Mouse (Mus musculus): Measurements from ENCODE around the gene Col6a6. TPM values are rescaled to one million over a fixed set of nuclear protein-coding genes. Genes with fewer than 3 reads are reported as not detected.
"Not testable (repeated sequence)": the region's sequence is repeated elsewhere in the genome, so short reads cannot be mapped to it uniquely, and the experiment has no call there.

Col6a6 gene
- polyA plus RNA-seq, 1 experiment from 2014 or later, result 0.14 TPM

DNA sequence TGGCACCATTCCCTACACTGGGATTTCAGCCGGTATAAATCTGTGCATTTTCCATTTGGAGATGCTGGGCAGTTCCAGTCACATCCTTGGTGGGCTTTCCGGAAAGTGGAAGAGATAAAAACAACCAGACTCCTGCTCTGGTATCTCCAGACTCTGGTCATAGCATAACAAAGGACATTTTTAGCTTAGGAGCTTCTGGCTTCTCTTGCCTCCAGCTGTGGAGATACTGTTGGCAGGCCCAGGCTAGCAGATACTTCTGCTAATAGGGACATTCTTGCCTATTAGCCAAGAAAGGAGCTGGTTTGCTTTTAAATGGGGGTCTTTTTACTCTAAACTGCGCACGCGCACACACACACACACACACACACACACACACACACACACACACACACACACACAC is 19.3 kb upstream of the Col6a6 start:
- Histone ChIP-seq H3K4me2 (ENCODE audit: low read depth, low read length) (no peak overlapping the region), H3K36me3 (replicated peaks; ENCODE audit: control insufficient read depth, insufficient read depth, low read depth, low read length) (no peaks in the 10 kb centered on the region), H3K9me3 (replicated peaks; ENCODE audit: control insufficient read depth, low read length) (no peaks in the 10 kb centered on the region), H3K9ac (replicated peaks; ENCODE audit: low read length) (no peak overlapping the region), H3K4me1 (ENCODE audit: control insufficient read depth, insufficient read depth, low read length) (no peaks in the 10 kb centered on the region), H3K27ac (replicated peaks; ENCODE audit: low read depth, low read length) (no peak overlapping the region), H3K4me3 (ENCODE audit: low read depth, low read length) (no peak overlapping the region), H3K27me3 (ENCODE audit: control insufficient read depth, insufficient read depth, low read length) (no peaks in the 10 kb centered on the region)
- ATAC-seq (replicated peaks; ENCODE audit: insufficient number of reproducible peaks, low FRiP score, low TSS enrichment, low read depth) (no peak), DNase-seq (ENCODE audit: low spot score) (no peak)
- WGBS, result 91% methylated on average over 5 of the region's 5 CpGs

DNA sequence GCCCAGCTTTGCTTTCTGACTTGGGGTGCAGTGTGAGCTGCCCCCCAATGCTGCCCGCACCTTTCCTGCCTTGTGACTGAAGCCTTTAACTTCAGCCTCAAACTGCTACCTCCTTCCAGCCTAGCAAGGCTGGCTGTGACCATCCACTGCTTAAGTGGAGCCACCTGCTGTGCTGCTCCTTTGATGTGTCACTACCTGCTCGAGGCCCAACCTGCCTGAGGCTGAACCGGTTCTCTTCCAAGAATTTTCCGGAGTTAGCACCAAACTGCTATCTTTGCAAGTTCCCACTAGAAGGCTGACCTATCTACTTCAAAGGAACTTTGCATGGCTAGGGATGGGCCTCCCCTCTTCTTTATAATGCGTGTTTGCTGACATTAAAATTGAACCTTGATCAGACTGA is 13.4 kb upstream of the Col6a6 start:
- not testable (repeated sequence) for H3K9ac ChIP-seq (replicated peaks; ENCODE audit: low read length); H3K9me3 ChIP-seq (replicated peaks; ENCODE audit: control insufficient read depth, low read length); H3K27ac ChIP-seq (replicated peaks; ENCODE audit: low read depth, low read length); H3K4me2 ChIP-seq (ENCODE audit: low read depth, low read length); ATAC-seq (replicated peaks; ENCODE audit: insufficient number of reproducible peaks, low FRiP score, low TSS enrichment, low read depth); DNase-seq (ENCODE audit: low spot score); H3K36me3 ChIP-seq (replicated peaks; ENCODE audit: control insufficient read depth, insufficient read depth, low read depth, low read length); H3K27me3 ChIP-seq (ENCODE audit: control insufficient read depth, insufficient read depth, low read length); H3K4me1 ChIP-seq (ENCODE audit: control insufficient read depth, insufficient read depth, low read length); H3K4me3 ChIP-seq (ENCODE audit: low read depth, low read length)
- WGBS, result 57% methylated on average over 5 of the region's 5 CpGs

DNA sequence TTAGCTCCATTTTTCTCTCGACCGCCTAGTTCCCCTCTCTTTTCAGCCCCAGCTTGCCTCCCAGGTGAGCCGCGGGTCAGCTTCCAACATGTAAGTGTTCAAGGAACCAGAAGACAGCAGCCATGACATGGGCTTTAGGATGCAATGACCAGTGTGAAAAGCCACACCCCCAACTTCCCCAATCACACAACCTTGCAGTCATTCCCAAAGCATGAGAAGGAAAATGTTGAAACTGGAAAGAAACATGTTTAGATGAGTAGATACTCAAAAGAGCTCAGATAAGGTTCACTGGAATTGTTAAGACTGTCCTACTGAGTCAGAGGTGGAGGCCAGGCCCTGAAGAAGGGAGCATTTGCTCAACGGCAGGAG is 11.2 kb upstream of the Col6a6 start:
- ATAC-seq (replicated peaks; ENCODE audit: insufficient number of reproducible peaks, low FRiP score, low TSS enrichment, low read depth), result no peak
- DNase-seq (ENCODE audit: low spot score), result no peak
- H3K4me1 ChIP-seq (ENCODE audit: control insufficient read depth, insufficient read depth, low read length), result no peaks in the 10 kb centered on the region
- H3K27me3 ChIP-seq (ENCODE audit: control insufficient read depth, insufficient read depth, low read length), result no peaks in the 10 kb centered on the region
- no peaks in the 10 kb centered on the region for H3K9me3 ChIP-seq (replicated peaks; ENCODE audit: control insufficient read depth, low read length)
- H3K27ac ChIP-seq (replicated peaks; ENCODE audit: low read depth, low read length), result no peak overlapping the region
- H3K4me2 ChIP-seq (ENCODE audit: low read depth, low read length), result no peak overlapping the region
- WGBS, result 92% methylated on average over 5 of the region's 5 CpGs
- H3K36me3 ChIP-seq (replicated peaks; ENCODE audit: control insufficient read depth, insufficient read depth, low read depth, low read length), result no peaks in the 10 kb centered on the region
- no peak overlapping the region for H3K4me3 ChIP-seq (ENCODE audit: low read depth, low read length)
- H3K9ac ChIP-seq (replicated peaks; ENCODE audit: low read length), result no peak overlapping the region

DNA sequence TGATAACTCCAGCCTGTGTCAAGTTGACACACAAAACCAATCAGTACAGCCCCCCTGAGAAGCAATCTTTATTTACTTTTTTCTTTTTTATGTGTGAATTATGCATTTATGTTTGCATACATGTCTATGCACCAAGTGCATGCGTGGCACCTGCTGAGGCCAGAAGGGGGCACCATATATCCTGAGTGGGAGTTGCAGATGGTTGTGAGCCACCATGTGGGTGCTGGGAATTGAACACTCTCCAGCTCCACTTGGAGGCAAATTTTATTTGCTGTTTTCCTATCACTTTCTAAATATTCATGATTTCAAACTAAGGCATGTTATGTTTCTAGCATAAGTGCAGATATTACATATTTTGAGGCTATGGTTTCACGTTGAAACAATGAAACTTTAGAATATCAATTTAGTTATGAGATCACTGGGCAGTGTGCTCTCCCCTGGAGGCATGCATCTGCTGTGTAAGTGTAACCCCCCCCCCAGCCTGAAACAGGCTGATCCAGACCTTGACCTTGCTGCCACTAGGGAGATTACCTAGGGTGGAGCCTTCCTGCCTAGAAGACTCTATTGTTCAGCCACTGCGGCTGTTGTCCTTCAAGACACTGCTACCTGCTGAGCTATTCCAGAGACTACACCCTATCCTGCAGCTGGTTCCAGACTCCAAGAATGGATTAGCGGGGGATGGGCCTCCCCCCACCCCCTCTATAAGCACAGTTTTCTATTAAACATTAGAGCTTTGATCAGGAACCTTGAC is 10.6 kb upstream of the Col6a6 start:
- no peak overlapping the region for H3K4me3 ChIP-seq (ENCODE audit: low read depth, low read length)
- H3K27ac ChIP-seq (replicated peaks; ENCODE audit: low read depth, low read length), result no peak overlapping the region
- no peaks in the 10 kb centered on the region for H3K36me3 ChIP-seq (replicated peaks; ENCODE audit: control insufficient read depth, insufficient read depth, low read depth, low read length)
- no peak overlapping the region for H3K9ac ChIP-seq (replicated peaks; ENCODE audit: low read length)
- H3K4me1 ChIP-seq (ENCODE audit: control insufficient read depth, insufficient read depth, low read length), result no peaks in the 10 kb centered on the region
- WGBS, result 85% methylated on average over 4 of the region's 4 CpGs
- H3K27me3 ChIP-seq (ENCODE audit: control insufficient read depth, insufficient read depth, low read length), result no peaks in the 10 kb centered on the region
- DNase-seq (ENCODE audit: low spot score), result no peak
- no peak for ATAC-seq (replicated peaks; ENCODE audit: insufficient number of reproducible peaks, low FRiP score, low TSS enrichment, low read depth)
- H3K9me3 ChIP-seq (replicated peaks; ENCODE audit: control insufficient read depth, low read length), result no peaks in the 10 kb centered on the region
- no peak overlapping the region for H3K4me2 ChIP-seq (ENCODE audit: low read depth, low read length)

DNA sequence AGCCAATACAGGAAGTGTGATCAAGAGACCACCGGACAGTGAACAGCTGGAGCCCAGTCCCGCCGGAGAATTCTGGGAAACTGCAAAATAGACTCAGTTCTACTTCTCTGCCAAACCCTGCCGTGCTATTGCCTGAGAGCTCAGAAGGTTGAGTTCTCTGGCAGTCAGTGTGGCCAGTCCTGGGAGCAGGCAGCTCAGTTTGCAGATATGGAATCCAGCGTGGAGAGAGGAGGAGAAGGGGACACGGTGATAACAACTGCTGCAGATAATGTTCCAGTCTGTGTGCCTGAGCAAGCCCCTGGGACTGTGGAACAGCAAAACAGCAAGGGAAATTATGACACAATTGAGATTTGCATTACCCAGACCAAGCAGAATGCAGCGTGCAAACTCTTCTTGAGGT is 7.6 kb upstream of the Col6a6 start:
- Histone ChIP-seq H3K9me3 (replicated peaks; ENCODE audit: control insufficient read depth, low read length) (no peaks in the 10 kb centered on the region), H3K4me3 (ENCODE audit: low read depth, low read length) (no peak overlapping the region), H3K9ac (replicated peaks; ENCODE audit: low read length) (no peak overlapping the region), H3K4me1 (ENCODE audit: control insufficient read depth, insufficient read depth, low read length) (no peaks in the 10 kb centered on the region), H3K27ac (replicated peaks; ENCODE audit: low read depth, low read length) (no peak overlapping the region), H3K4me2 (ENCODE audit: low read depth, low read length) (no peak overlapping the region), H3K36me3 (replicated peaks; ENCODE audit: control insufficient read depth, insufficient read depth, low read depth, low read length) (no peaks in the 10 kb centered on the region), H3K27me3 (ENCODE audit: control insufficient read depth, insufficient read depth, low read length) (no peaks in the 10 kb centered on the region)
- DNase-seq (ENCODE audit: low spot score) (no peak), ATAC-seq (replicated peaks; ENCODE audit: insufficient number of reproducible peaks, low FRiP score, low TSS enrichment, low read depth) (no peak; the same call in 1 of the 2 replicates)
- 72% methylated on average over 7 of the region's 7 CpGs for WGBS

DNA sequence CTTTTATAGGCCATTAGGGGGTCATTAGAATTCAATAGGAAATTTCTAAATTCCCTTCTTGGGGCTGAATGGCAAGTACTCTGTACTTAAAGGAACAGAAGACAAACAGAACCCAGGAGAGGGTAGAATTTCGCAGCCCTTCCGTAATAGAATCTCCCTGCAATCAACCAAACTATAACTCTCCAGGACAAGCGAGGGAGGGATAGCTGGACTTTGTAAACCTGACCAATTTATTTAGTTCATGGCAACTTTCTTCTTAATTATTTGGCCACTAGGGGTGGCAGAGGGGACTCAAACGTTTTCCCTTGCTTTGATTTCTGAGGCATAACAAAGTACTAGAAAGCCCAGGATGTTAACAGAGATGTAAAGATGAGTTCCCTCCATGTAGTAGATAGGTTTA is 6.8 kb upstream of the Col6a6 start:
- Histone ChIP-seq H3K4me2 (ENCODE audit: low read depth, low read length) (no peak overlapping the region), H3K4me3 (ENCODE audit: low read depth, low read length) (no peak overlapping the region), H3K9me3 (replicated peaks; ENCODE audit: control insufficient read depth, low read length) (no peaks in the 10 kb centered on the region), H3K27ac (replicated peaks; ENCODE audit: low read depth, low read length) (no peak overlapping the region), H3K9ac (replicated peaks; ENCODE audit: low read length) (no peak overlapping the region), H3K27me3 (ENCODE audit: control insufficient read depth, insufficient read depth, low read length) (no peaks in the 10 kb centered on the region), H3K36me3 (replicated peaks; ENCODE audit: control insufficient read depth, insufficient read depth, low read depth, low read length) (no peaks in the 10 kb centered on the region), H3K4me1 (ENCODE audit: control insufficient read depth, insufficient read depth, low read length) (no peaks in the 10 kb centered on the region)
- ATAC-seq (replicated peaks; ENCODE audit: insufficient number of reproducible peaks, low FRiP score, low TSS enrichment, low read depth) (no peak), DNase-seq (ENCODE audit: low spot score) (peak; percentile 37)
- 40% methylated on average over 4 of the region's 4 CpGs for WGBS

DNA sequence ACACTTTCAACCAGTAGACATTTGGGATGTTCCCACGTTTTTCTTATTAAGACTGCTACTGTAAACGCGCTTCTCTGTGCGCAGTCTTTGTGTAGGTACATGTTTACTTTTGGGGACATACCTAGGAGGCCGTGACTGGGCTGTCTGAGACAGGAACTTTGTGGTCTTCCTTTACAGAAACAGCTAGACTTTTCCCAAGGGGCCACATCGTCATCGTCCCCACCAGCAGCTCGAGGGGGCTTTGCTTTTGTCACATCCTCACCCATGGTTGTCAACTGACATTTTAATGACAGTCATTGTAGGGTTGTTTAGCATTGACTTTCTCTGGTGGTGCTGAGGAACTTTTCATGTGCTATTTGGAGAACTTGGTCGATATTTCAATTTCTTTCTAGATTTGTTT is 3.3 kb upstream of the Col6a6 start:
- no peak overlapping the region for H3K4me3 ChIP-seq (ENCODE audit: low read depth, low read length)
- WGBS, result 85% methylated on average over 9 of the region's 9 CpGs

DNA sequence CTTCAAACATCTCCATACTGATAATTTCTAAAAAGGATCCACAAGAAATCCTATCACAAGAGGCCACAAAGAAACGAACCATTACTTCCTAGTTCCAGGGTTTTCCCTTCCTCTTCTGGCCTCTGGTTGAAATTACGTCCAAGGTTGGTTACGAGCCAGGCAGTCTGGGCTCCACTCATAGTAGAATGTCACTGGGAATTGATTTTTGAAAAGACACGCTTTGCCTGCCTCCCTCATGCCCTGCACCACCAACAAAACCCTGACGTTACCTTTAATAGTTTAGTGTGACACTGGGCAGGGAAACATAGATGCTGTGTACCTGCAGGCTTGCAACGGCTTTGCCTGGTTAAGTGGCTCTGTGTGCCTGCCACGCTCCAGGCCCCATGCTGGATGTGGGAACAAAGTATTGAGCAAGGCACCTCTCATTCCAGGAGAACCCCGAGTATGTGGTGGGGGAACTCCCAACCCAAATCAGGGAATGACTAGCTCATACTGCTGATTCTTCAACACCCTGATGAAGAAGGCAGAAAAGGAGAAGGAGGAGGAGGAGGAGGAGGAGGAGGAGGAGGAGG is 798 bp downstream of the Col6a6 start:
- 76% methylated on average over 8 of the region's 8 CpGs for WGBS
- Histone ChIP-seq H3K9me3 (replicated peaks; ENCODE audit: control insufficient read depth, low read length) (no peaks in the 10 kb centered on the region), H3K27ac (replicated peaks; ENCODE audit: low read depth, low read length) (no peak overlapping the region), H3K36me3 (replicated peaks; ENCODE audit: control insufficient read depth, insufficient read depth, low read depth, low read length) (no peaks in the 10 kb centered on the region), H3K4me1 (ENCODE audit: control insufficient read depth, insufficient read depth, low read length) (peaks cover 3% of the 10 kb centered on the region; the same call in 1 of the 2 replicates), H3K4me2 (ENCODE audit: low read depth, low read length) (no peak overlapping the region), H3K27me3 (ENCODE audit: control insufficient read depth, insufficient read depth, low read length) (peaks cover 3% of the 10 kb centered on the region; the same call in 1 of the 2 replicates), H3K4me3 (ENCODE audit: low read depth, low read length) (no peak overlapping the region), H3K9ac (replicated peaks; ENCODE audit: low read length) (no peak overlapping the region)
- no peak for DNase-seq (ENCODE audit: low spot score)
- no peak for ATAC-seq (replicated peaks; ENCODE audit: insufficient number of reproducible peaks, low FRiP score, low TSS enrichment, low read depth)

More for the DNA sequence above, 3.3 kb upstream of the Col6a6 start:
- Histone ChIP-seq H3K27ac (replicated peaks; ENCODE audit: low read depth, low read length) (no peak overlapping the region), H3K9me3 (replicated peaks; ENCODE audit: control insufficient read depth, low read length) (no peaks in the 10 kb centered on the region), H3K36me3 (replicated peaks; ENCODE audit: control insufficient read depth, insufficient read depth, low read depth, low read length) (no peaks in the 10 kb centered on the region), H3K4me1 (ENCODE audit: control insufficient read depth, insufficient read depth, low read length) (peaks cover 3% of the 10 kb centered on the region; the same call in 1 of the 2 replicates), H3K4me2 (ENCODE audit: low read depth, low read length) (no peak overlapping the region), H3K9ac (replicated peaks; ENCODE audit: low read length) (no peak overlapping the region), H3K27me3 (ENCODE audit: control insufficient read depth, insufficient read depth, low read length) (peaks cover 3% of the 10 kb centered on the region; the same call in 1 of the 2 replicates)
- ATAC-seq (replicated peaks; ENCODE audit: insufficient number of reproducible peaks, low FRiP score, low TSS enrichment, low read depth) (no peak), DNase-seq (ENCODE audit: low spot score) (no peak)

All from embryonic facial prominence, embryonic 11.5 days (tissue).